Mouse (Mus musculus): ENCODE data around the gene Depdc5.
"Not testable (repeated sequence)": the region's sequence is repeated elsewhere in the genome, so short reads cannot be mapped to it uniquely, and the experiment has no call there.

The Depdc5 gene

DNA sequence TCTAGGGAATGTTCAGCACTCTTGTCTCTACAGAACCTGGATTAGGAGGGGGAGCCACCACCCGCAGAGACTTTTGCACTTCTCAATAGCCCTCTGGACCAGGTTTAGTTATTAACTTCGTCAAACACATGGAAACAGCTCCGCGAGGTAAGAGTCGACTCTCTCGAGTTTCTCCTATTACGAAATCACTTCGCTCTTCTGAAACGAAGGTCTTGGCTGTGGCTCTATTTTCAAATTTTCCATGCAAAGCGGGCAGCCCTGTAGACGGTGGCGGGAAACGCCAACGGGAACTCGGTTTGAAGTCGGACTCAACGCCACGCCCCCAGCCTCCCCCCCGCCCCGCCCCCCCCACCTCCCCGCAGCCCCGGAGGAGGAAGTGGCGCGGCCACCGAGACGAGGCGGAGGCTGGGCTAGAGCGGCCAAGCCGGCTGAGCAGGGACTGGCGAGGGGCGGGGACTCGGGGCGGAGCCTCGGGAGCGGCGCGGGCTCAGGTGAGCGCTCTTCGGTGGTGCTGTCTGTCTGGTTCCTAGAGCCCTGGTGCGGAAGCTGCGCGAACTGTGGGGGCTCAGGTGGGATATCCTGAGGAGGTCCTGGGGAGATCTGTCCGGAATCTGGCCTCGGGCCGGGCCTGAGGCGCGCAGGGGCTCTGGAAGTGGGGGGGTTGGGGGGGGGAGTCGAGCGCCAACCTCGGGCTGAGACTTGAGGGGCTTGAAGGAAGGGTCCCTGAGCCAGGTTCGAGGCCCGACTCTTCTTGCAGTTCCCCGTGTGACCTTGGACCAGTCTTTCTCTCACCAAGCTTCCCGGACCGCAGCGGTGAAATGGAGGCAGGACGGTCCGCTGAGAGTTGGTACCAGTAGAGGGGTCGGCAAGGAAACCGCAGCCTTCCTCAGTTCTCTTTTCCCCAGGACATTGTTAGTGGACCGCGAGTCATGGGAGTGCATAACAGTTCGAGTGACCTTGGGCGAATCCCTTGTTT is at the start of gene Depdc5:
Depdc5 (plus strand) TSS at position 449 of the 976 bp plus-strand sequence.
- DNase-seq, result peak; percentile 94 to 96

DNA sequence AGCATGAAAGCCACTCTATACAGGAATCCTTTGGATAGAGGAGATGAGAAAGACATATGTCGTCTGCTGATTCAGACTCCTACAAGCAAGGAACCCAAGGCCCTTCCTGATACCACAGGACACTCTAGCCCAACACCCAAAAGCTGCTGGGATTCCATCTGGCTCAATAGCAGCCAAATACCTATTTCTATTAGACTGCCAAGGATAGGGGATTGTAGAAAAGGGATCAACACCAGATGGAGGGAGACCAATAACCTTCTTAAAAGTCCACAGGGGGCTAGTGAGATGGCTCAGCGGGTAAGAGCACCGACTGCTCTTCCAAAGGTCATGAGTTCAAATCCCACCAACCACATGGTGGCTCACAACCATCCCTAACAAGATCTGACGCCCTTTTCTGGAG is 48.1 kb upstream of the Depdc5 start:
- peak; percentile 11 to 36 for DNase-seq

DNA sequence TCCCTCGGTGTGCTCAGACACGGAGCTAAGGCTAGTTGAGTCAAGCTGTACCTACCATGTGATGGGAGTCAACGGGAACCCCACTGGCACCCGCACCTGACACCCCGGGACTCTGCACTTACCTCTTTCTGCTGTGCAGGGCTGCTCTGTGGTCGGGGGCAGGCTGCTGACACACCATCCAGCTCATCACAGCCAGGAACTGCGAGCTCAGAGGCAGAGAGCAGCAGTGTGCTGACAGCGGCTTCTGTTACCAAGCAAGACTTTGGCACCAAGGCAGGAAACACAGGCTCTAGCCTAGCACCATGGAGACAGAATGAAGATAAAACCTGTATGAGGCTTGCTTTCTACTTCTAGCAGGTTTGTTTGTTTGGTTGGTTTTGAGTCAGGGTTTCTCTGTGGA is 43.0 kb upstream of the Depdc5 start:
- DNase-seq, result no peak

DNA sequence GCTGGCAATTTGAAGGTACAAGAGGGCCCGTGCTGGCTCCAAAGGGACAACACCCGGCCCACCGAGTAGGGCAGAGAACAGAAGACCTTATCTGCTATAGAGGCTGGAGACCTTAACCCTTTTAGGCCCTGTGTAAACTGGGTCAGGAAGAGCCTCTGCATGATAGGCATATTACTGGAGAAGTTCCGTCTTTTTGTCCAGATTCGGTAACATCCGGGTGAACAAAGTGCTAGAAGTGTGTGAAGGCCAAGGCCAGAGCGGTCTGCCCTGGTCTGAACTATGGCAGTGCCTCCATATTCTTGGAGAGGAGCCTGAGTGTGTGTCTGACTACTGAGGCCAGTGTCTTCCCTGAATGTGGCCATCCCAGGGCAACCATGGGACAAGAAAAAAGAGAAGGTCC is 36.5 kb upstream of the Depdc5 start, which contains the start of gene Gm20671:
Gm20671 (minus strand) TSS at position 101 of the 400 bp plus-strand sequence.
- no peak for DNase-seq

DNA sequence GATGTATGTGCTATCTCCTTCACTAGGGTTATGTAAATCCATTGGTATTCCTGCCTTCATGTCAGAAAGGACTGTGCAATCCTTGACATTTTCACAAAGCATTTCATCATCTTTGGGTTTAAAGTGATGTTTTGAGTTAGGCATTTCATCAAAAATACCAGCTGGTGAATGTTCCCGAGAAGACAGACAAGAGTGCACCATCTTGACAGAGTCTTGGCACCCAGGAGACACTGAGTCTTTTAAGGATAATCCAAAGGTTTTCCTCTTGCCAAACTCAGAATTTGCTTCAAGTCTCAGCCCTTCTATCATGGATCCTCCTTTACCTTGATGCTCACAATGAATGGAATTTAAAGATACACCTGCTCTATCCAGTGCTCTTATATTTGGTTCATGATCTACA is 34.7 kb upstream of the Depdc5 start:
- not testable (repeated sequence) for DNase-seq

DNA sequence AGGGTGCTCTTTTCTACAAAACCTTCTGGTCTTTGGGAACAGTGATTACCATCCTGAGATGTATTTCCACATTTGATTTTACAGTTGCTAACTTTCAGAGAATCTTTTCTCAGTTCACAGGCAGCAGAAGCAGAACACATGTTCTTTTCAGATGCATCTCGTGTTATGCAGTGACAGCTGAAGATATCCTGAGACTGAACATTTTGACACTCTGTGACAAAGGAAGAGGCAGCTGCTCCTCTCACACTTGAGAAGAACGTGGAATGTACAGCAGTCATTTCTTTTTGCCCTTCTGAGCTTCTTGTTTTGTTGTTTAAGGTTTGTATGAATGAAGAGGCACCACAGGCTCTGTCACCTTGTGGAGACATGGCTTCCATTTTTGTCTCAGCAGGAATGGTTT is 33.4 kb upstream of the Depdc5 start:
- DNase-seq, result no peak

DNA sequence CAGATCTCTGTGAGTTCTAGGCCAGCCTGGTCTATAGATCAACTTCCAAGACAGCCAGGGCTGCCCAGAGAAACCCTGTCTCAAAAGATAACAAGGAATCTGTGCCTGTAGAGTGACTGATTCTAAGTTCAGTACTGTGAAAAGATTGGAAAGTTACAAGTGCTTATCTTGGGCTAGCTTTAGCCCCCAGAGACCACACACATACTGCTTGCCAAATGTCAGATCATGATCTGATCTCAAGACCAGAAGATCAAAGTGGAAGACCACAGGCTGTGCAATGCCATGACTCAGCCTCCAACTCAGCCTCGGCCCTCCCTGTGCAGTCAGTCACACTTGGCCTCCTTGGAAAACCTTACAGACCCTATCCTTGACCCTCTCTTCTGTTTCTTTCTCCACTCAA is 29.0 kb upstream of the Depdc5 start:
- DNase-seq, result no peak

DNA sequence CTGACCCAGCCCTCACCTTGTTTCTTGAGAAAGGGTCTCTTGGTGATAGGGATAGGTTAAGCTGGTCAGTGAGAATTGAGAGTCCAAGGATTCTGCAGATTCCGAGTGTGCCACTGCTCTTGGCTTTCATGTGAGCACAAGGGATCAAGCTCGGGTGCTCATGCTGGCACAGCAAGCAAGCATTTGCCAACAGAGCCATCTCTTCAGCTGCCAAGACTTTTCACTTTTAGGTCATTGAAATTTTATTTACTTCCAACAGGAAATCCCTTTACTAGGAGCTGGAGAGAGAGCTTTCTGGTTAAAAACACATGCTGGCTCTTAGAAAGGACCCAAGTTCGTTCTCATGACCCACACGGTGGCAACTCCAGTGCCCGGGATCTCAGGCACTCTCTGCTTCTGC is 26.5 kb upstream of the Depdc5 start:
- DNase-seq, result peak; percentile 20 to 33

DNA sequence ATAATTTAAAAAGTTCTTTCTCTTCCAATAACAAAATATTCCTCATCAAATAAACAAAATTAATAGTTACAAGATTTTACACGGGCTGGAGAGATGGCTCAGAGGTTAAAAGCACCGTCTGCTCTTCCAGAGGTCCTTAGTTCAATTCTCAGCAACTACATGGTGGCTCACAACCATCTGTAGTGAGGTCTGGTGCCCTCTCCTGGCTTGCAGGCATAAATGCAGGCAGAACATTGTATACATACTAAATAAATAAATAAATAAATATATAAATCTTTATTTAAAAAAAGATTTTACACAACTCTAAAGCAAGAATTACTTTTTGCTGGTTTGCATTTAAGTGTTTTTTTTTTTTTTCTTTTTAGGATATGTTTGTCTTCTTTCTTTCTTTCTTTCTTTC is 23.5 kb upstream of the Depdc5 start:
- no peak for DNase-seq

DNA sequence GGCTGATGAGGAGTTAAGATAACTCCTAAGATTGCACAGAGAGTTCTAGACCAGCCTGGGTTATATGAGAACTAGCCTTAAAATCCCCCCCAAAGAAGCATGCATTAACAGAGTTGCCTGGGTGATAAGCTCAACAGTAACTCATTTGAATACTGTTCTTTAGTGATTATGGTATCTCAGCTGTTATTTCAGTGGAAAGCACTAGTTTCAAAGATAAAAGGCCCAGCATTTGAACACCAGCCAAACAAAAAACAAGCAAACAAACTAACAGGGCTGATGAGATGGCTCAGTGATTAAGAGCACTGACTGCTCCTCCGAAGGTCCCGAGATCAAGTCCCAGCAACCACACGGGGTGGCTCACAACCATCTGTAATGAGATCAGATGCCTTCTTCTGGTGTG is 14.3 kb upstream of the Depdc5 start:
- DNase-seq, result no peak

DNA sequence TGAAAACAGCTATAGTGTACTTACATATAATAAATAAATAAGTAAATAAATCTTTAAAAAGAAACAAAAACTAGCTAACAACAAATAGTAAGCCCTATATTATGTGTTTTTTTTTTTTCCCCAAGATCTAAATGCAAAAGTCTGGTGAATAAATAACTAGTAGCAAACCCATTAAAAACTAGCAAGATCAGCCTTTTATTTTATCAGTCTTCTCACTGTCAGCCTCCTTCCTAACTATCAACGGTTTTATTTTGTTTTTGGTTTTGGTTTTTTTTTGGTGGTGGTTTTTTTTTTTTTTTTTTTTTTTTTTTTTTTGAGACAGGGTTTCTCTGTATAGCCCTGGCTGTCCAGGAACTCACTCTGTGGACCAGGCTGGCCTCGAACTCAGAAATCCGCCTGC is 13.9 kb upstream of the Depdc5 start:
- not testable (repeated sequence) for DNase-seq

DNA sequence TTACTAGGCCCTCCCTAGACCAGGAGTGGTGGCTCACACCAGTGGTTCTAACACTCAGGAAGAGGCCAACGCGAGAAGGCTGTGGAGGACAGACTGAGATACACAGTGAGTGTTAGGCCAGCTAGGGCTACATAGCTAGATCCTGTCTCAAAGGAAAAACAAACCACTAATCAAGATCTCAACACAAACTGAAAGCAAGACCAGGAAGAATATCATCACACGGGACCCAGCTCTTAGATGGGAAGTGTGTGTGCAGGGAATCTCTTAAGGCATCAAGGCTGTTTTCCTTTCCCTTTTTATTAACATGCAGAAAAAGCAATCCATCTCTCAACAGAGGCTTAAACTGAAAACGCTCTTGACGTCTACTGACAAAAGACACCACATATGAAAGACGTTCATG is 11.5 kb upstream of the Depdc5 start:
- DNase-seq, result no peak

DNA sequence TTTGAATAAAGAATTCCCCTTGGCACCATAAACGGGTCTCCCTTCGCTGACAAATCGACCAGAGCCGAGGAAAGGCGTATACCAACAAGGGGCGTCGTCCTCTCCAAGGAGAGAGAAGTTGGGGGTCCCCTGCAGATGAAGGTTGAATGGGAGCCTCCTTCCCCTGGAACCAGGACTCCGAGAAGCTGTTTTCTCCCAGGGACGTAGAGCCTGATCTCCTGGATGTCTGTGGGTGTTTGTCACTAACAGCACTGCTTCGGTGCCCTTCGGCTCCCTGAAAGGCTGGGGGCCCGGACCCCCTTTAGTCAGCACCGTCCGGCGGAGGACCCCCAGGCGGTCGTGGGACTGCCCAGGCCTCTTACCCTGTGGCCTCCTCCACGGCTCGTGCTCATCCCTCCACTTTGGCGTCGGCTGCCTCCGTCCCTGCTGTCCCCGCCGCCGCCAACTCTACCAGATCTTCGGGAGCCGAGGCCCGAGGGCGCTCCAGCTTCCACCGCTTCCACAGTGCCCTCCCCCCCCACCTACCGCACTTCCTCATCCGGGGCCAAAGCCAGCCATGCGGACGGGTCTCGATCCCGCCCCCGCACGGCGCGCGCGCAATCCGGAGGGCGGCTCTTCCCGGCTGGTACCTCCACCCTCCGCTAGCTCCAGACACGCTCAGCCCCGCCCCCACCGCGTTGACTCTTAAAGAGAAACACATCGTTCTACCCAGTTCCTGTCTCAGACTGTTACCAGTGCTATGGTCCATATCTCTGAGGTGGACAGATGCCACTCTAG is 9.6 kb upstream of the Depdc5 start, which contains the start of gene Prr14l:
Prr14l (minus strand) TSS at position 526 of the 777 bp plus-strand sequence.
- peak; percentile 97 to 100 for DNase-seq

DNA sequence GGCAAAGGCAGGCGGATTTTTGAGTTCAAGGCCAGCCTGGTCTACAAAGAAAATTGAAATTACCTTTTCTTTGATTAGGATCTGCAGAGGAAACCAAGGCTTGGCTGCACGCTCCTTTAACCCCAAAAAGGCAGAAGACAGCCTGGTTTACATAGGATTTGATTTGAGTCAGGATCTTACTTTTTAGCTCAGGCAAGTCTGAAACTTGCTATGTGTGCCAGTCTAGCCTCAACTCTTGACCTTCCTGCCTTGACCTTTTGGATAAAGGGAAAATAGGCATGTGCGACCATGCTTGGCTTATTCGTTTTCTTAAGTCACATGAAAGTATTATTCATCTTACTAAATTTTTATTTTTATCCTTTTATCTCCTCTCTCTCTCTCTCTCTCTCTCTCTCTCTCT is 8.7 kb upstream of the Depdc5 start:
- DNase-seq, result no peak

DNA sequence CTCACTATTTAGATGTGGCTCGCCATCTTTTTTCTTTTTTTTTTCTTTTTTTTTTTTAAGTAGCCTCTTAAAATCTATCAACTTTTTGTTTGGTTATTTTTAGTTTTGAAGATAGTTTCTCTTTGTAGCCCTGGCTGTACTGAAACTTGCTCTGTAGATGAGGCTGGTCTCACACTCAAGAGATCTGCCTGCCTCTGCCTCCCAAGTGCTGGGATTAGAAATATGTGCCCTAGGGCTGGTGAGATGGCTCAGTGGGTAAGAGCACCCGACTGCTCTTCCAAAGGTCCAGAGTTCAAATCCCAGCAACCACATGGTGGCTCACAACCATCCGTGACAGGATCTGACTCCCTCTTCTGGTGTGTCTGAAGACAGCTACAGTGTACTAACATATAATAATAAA is 8.2 kb upstream of the Depdc5 start:
- DNase-seq, result not testable (repeated sequence)

DNA sequence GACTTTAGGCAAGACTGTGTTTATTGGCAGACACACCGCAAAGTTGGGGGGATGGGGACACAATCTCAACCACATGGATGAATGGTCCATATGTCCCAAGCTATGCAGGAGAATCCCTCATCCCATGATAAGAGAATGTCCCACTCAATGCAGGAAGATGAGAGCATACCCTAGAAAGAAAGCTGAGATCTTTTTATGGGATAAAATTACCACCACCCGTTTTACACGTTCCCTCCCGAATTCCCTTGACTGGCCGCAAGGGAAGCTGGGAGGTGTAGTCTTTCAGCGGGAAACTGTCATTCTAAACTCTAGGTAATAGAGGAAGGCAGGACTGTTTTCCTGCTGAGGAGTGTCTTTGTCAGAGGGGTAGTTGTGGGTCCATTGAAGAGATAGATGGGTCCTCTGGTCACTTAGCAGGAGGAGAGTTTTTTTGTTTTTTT is 5.7 kb upstream of the Depdc5 start:
- peak; percentile 70 to 83 for DNase-seq

DNA sequence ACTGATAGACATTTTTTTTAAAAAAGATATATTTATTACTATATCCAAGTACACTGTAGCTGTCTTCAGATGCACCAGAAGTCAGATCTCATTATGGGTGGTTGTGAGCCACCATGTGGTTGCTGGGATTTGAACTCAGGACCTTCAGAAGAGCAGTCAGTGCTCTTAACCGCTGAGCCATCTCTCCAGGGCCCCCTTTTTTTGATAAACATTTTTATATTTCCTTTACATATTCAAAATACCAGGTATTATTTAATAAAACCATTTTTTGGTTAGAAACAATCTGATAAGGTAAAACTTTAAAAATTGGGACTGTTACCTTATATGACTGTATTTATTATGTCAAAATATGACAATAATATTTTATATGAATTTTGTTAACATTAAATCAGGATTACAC is 2.4 kb upstream of the Depdc5 start:
- no peak for DNase-seq

DNA sequence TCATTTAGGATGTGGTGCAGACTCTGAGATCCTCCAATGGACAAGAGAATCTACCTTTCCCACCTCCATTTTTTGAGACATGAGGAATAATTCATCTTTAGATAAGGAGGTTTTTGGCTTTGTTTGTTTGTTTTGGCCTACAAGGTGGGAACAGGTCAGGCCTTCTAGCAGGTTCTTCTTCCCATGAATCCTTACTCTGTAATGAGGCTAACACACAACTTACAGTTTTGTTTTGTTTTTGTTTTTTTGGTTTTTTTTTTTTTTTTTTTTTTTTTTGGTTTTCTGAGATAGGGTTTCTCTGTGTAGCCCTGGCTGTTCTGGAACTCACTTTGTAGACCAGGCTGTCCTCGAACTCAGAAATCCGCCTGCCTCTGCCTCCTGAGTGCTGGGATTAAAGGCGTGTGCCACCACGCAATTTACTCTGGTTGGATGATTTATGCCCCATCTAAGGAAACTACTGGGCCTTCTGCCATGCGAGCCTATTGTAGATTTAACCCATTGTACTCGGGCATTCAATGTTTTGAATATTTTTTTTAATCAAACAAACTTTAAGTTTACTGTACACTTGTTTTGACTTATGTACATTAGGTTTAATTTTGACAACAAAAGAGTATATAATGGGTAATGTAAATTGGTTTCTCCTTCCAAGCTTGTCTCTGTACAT is 900 bp upstream of the Depdc5 start:
- DNase-seq, result no peak

DNA sequence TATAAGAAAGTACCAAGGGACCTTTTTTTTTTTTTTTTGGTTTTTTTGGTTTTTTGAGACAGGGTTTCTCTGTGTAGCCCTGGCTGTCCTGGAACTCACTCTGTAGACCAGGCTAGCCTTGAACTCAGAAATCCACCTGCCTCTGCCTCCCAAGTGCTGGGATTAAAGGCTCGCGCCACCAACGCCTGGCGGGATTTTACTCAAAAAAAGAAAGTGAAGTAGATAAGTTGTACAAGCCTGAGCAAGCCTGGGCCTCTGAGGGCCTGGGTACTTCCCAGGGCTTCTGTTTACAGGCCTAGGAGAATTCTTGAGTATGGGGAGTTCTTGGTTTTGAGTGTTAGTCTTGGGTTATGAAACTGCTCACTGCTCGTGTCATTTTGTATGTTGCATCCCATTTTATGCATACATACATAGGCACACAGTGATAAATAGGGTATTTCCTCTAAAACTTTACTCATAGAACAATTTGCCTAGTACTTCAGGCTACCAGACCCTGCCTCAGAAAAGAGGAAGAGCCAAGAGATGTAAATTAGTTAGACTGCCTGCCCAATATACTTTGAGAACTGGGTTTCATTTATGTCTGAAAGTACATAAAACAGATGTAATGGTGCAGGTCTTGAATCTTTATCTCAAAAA is 6.0 kb downstream of the Depdc5 start:
- DNase-seq, result no peak

DNA sequence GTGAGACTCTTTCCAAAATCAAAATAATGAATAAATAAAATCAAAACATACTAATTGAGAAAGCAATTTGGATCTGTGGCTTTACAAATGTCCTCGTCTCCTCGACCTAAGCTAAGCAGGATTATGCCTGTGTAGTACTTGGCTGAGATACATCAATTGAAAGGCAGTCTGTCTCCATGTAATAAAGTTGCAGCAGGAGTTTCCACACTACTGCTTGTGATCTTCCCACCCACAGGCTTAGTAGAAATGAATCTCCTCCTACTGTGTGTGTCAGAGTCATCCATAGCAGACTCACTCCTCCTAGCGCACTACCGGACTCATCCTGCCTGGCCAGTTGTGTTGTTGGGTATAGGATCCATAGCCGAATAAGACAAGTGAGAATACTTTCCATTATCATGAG is 8.8 kb downstream of the Depdc5 start:
- no peak for DNase-seq

DNA sequence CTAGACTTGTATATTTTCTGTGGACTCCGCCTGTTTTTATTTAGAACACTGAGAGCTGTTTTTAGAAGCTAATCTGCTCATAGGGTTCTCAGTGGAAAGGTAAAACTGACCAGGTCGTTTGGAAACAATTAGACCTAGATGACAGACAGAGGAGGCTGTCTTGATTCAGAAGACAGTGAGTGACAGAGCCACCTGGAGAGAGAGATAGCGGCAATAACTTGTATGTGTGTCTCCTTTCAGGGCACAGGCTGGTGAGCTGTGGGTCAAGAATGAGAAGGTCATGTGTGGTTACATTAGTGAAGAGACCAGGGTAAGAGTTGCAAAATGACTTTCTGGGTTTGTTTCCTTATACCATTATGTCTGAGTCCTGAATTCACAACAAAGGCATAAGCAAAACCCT is 23.2 kb downstream of the Depdc5 start:
- no peak for DNase-seq

DNA sequence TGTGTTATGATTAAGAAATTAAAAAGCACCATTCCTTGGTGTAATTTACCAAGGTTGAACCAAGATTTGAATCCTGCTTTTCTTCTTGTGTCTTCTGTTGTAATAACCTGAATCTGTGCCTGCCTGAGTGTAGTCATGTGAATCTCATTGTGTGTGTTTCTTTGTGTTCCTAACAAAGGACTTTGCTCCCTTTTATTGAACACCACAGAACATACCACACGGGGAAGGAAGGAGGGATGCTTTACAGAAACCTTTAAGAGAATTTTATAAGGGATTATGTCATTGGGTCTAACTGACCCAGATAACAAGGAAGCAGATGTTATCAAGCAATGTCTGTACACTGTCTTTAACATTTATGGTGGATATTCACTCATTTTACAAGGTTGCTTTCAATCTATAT is 44.0 kb downstream of the Depdc5 start:
- DNase-seq, result no peak

DNA sequence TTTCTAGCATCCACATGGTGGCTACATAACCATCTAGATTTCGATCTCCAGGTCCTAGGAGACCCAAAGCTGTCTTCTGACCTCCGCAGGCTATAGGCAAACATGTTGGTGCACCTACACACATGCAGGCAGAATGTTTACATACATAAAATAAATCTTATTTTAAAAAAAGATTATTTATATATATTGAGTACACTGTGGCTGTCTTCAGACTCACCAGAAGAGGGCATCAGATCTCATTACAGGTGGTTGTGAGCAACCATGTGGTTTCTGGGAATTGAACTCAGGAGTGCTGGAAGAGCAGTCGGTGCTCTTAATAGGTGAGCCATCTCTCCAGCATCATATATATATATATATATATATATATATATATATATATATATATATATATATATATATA is 50.6 kb downstream of the Depdc5 start:
- no peak for DNase-seq
